Mouse (Mus musculus) embryonic facial prominence, embryonic 14.5 days (tissue): ENCODE results near the gene Hdac6. TPM values are rescaled to one million over a fixed set of nuclear protein-coding genes. Genes with fewer than 3 reads are reported as not detected.

ENCODE experiments used
- ATAC-seq: fragments of 200-750 bp; cut with Nextera tagmentation; 2 replicates; pipeline ENCODE4 v1.8.0; 2017; ENCODE audit warnings: low read depth, moderate number of reproducible peaks, moderate TSS enrichment
- DNase-seq: peaks from one replicate; pipeline ENCODE4 v3.0.0-alpha.2; 2015; ENCODE audit warnings: low spot score
- H3K27ac ChIP-seq: fragments of 300-500 bp; sonication (generic); replicated peaks from 2 replicates; pipeline ENCODE4 v1.5.1; 2014; ENCODE audit warnings: low read depth, mild to moderate bottlenecking, low read length, moderate library complexity
- H3K27me3 ChIP-seq: fragments of 300-500 bp; sonication (generic); replicated peaks from 2 replicates; pipeline ENCODE4 v1.6.1; 2014; ENCODE audit warnings: low read length; ENCODE audit not compliant: control insufficient read depth, insufficient read depth
- H3K36me3 ChIP-seq: fragments of 300-500 bp; sonication (generic); 2 replicates; pipeline ENCODE4 v1.6.1; 2014; ENCODE audit warnings: low read length, mixed read lengths; ENCODE audit not compliant: control insufficient read depth, insufficient read depth
- H3K4me1 ChIP-seq: fragments of 300-500 bp; sonication (generic); 2 replicates; pipeline ENCODE4 v1.6.1; 2014; ENCODE audit warnings: antibody characterized with exemption, low read length; ENCODE audit not compliant: control insufficient read depth, insufficient read depth
- H3K4me2 ChIP-seq: fragments of 300-500 bp; sonication (generic); 2 replicates; pipeline ENCODE4 v1.6.1; 2014; ENCODE audit warnings: low read depth, mild to moderate bottlenecking, low read length, moderate library complexity, mixed read lengths
- H3K4me3 ChIP-seq: fragments of 300-500 bp; sonication (generic); 2 replicates; pipeline ENCODE4 v1.5.1; 2014; ENCODE audit warnings: low read depth, mild to moderate bottlenecking, low read length
- H3K9ac ChIP-seq: fragments of 300-500 bp; sonication (generic); 2 replicates; pipeline ENCODE4 v1.6.1; 2014; ENCODE audit warnings: low read depth, mild to moderate bottlenecking, low read length, moderate library complexity, mixed read lengths
- H3K9me3 ChIP-seq: fragments of 300-500 bp; sonication (generic); 2 replicates; pipeline ENCODE4 v1.6.1; 2016; ENCODE audit warnings: low read length; ENCODE audit not compliant: control insufficient read depth
- WGBS: fragments of 180-500 bp; shearing (Covaris S2); extraction: QIAGEN DNeasy Blood & Tissue Kit; methylation state at CpG from one replicate; pipeline ENCODE4 v1.1.7; 2014; 5-methylcytosine and 5-hydroxymethylcytosine counted together
- polyA plus RNA-seq: library from polyadenylated mRNA; unstranded; fragments of >200 nt; fragmentation: Nextera tagmentation; extraction: Ambion mirVana; gene quantifications from 2 replicates; pipeline ENCODE4 v1.2.1, GENCODE M21; 2014

Hdac6 gene
- polyA plus RNA-seq = 24.0 and 27.7 TPM in 2 replicates

- H3K4me1 ChIP-seq = no peaks in the 10 kb centered on the region
- DNase-seq (no peak), ATAC-seq (peak; percentile 23)
- H3K27ac ChIP-seq = peak within 1 kb of the TSS; percentile 67; the same call in 1 of the 2 replicates
- no peaks in the 10 kb centered on the region for H3K27me3 ChIP-seq
- peaks cover 9% of the 10 kb centered on the region; the same call in 1 of the 2 replicates for H3K36me3 ChIP-seq
- peak within 1 kb of the TSS; percentile 56 for H3K4me2 ChIP-seq
- H3K9me3 ChIP-seq = no peaks in the 10 kb centered on the region
- WGBS = 24% methylated on average over 31 of the region's 37 CpGs
- H3K9ac ChIP-seq = peak within 1 kb of the TSS; percentile 64
- H3K4me3 ChIP-seq = peak within 1 kb of the TSS; percentile 49
Observed at GRCm38 (mm10) chrX:7947108-7947899, at the start of gene Hdac6. Gene Hdac6, minus strand, starts transcription at chrX:7947889.

DNA sequence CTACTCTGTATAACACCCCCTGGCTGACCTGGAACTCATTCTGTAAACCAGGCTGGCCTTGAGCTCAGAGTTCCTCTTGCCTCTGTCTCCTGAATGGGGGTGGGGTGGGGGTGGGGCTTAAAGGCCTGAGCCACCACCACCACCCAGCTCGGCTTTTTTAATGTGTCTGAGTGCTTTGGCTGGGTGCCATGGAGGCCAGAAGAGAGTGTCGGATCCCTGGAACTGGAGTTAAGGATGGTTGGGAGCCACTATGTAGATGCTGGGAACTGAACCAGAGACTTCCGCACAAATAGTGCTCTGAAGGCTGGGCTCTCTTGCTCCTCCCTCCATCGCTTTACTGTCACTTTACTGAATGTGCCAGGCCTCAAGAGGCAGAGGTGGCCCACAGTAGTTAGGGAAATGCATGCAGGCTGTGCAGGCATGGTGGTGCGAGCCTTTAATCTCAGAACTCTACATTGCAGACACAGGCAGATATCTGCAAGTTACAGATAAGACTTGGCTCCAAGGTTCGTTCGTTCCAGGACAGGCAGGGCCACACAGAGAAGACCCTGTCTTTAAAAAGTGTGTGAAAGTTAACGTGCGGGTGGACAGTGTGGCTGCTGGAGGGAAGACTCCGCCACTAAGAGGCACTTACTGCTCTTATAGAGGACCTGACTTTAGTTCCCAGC lies 45.5 kb upstream of the Hdac6 start:
- no peak for ATAC-seq

GRCm38 (mm10) chrX:7992379-7993067 lies 44.8 kb upstream of the Hdac6 start:
- Histone ChIP-seq H3K4me2 (no peak overlapping the region), H3K27me3 (no peaks in the 10 kb centered on the region), H3K4me1 (no peaks in the 10 kb centered on the region), H3K4me3 (no peak overlapping the region), H3K27ac (no peak overlapping the region), H3K36me3 (no peaks in the 10 kb centered on the region), H3K9me3 (no peaks in the 10 kb centered on the region), H3K9ac (no peak overlapping the region)
- DNase-seq = no peak
- no peak for ATAC-seq
- 53% methylated on average over 8 of the region's 8 CpGs for WGBS

More for the DNA sequence above, 45.5 kb upstream of the Hdac6 start:
- Histone ChIP-seq H3K27ac (no peak overlapping the region), H3K9ac (no peak overlapping the region), H3K36me3 (no peaks in the 10 kb centered on the region), H3K9me3 (no peaks in the 10 kb centered on the region), H3K4me3 (no peak overlapping the region), H3K4me2 (no peak overlapping the region), H3K27me3 (no peaks in the 10 kb centered on the region), H3K4me1 (no peaks in the 10 kb centered on the region)
- 76% methylated on average over 10 of the region's 10 CpGs for WGBS
- DNase-seq = no peak

GRCm38 (mm10) chrX:7981368-7981767 lies 33.7 kb upstream of the Hdac6 start:
- Histone ChIP-seq H3K4me3 (no peak overlapping the region), H3K27ac (no peak overlapping the region), H3K9ac (no peak overlapping the region), H3K4me1 (no peaks in the 10 kb centered on the region), H3K4me2 (no peak overlapping the region), H3K27me3 (no peaks in the 10 kb centered on the region), H3K36me3 (no peaks in the 10 kb centered on the region), H3K9me3 (no peaks in the 10 kb centered on the region)
- ATAC-seq (no peak), DNase-seq (no peak)
- WGBS = 87% methylated on average over 7 of the region's 7 CpGs

DNA sequence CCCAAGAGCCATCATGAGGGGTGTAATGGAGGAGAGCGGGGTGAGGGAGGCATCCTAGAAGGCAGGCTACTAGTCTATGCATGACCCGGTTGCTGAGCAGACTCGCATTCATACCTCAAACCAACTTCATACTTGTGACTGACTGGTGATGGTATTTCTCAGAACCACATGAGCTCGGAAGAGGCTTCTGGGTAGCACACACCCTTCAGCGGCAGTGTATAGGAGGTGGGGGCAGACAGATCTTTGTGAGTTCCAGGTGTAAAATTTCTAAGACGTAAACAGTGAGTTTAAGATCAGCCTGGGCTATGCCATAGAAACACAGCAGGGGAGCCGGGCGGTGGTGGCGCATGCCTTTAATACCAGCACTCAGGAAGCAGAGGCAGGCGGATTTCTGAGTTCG lies 30.2 kb upstream of the Hdac6 start, which contains the start of gene Gata1:
Gata1 (minus strand) TSS at position 180 of the 400 bp plus-strand sequence.
- no peaks in the 10 kb centered on the region for H3K9me3 ChIP-seq
- DNase-seq (no peak), ATAC-seq (no peak)
- no peaks in the 10 kb centered on the region for H3K4me1 ChIP-seq
- H3K4me3 ChIP-seq = no peak within 1 kb of the TSS
- H3K27me3 ChIP-seq = no peaks in the 10 kb centered on the region
- no peaks in the 10 kb centered on the region for H3K36me3 ChIP-seq
- no peak within 1 kb of the TSS for H3K27ac ChIP-seq
- no peak within 1 kb of the TSS for H3K9ac ChIP-seq
- H3K4me2 ChIP-seq = no peak within 1 kb of the TSS
- WGBS = 87% methylated on average over 11 of the region's 11 CpGs

GRCm38 (mm10) chrX:7971292-7971691 lies 23.6 kb upstream of the Hdac6 start:
- H3K9ac ChIP-seq = no peak overlapping the region
- H3K36me3 ChIP-seq = no peaks in the 10 kb centered on the region
- H3K9me3 ChIP-seq = no peaks in the 10 kb centered on the region
- DNase-seq = no peak
- 63% methylated on average over 4 of the region's 4 CpGs for WGBS
- no peaks in the 10 kb centered on the region for H3K27me3 ChIP-seq
- ATAC-seq = no peak
- no peak overlapping the region for H3K4me3 ChIP-seq
- H3K4me2 ChIP-seq = no peak overlapping the region
- H3K27ac ChIP-seq = no peak overlapping the region
- H3K4me1 ChIP-seq = no peaks in the 10 kb centered on the region

GRCm38 (mm10) chrX:7968899-7969298 lies 21.2 kb upstream of the Hdac6 start:
- 91% methylated on average over 3 of the region's 3 CpGs for WGBS
- DNase-seq (no peak), ATAC-seq (no peak)
- Histone ChIP-seq H3K4me1 (no peaks in the 10 kb centered on the region), H3K4me2 (no peak overlapping the region), H3K36me3 (no peaks in the 10 kb centered on the region), H3K9ac (no peak overlapping the region), H3K4me3 (no peak overlapping the region), H3K27ac (no peak overlapping the region), H3K9me3 (no peaks in the 10 kb centered on the region), H3K27me3 (no peaks in the 10 kb centered on the region)

GRCm38 (mm10) chrX:7968226-7968625 lies 20.5 kb upstream of the Hdac6 start:
- Histone ChIP-seq H3K9ac (no peak overlapping the region), H3K27me3 (no peaks in the 10 kb centered on the region), H3K4me3 (no peak overlapping the region), H3K27ac (no peak overlapping the region), H3K4me1 (no peaks in the 10 kb centered on the region), H3K9me3 (no peaks in the 10 kb centered on the region), H3K4me2 (no peak overlapping the region), H3K36me3 (no peaks in the 10 kb centered on the region)
- no peak for DNase-seq
- 77% methylated on average over 8 of the region's 8 CpGs for WGBS
- no peak for ATAC-seq
